Mouse (Mus musculus) heart, embryonic 14.5 days (tissue): ENCODE measurements around the gene Shroom1. TPM values are rescaled to one million over a fixed set of nuclear protein-coding genes. Genes with fewer than 3 reads are reported as not detected.

Experiments used
- ATAC-seq: fragments of 200-750 bp; cut with Nextera tagmentation; 2 replicates; pipeline ENCODE4 v1.8.0; 2017; ENCODE audit warnings: low read depth, moderate TSS enrichment; ENCODE audit not compliant: insufficient number of reproducible peaks, insufficient read depth, low FRiP score
- H3K27ac ChIP-seq, 2 experiments: fragments of 200-500 bp in 1 of 2; fragments of 300-500 bp in 1 of 2; sonication (generic) in 1 of 2; replicated peaks in 1 of 2; 2 replicates each; pipeline ENCODE4 v1.5.1; 2012 to 2014; ENCODE audit warnings: low read depth in 2 of 2, low read length in 2 of 2, control low read depth in 1 of 2, mild to moderate bottlenecking in 1 of 2, mixed read lengths in 1 of 2; ENCODE audit not compliant: control insufficient read depth in 1 of 2, insufficient read depth in 1 of 2
- H3K27me3 ChIP-seq: fragments of 300-500 bp; sonication (generic); 2 replicates; pipeline ENCODE4 v1.6.1; 2014; ENCODE audit warnings: mild to moderate bottlenecking, low read length, control low read depth; ENCODE audit not compliant: control insufficient read depth, insufficient read depth
- H3K36me3 ChIP-seq: fragments of 300-500 bp; sonication (generic); 2 replicates; pipeline ENCODE4 v1.6.1; 2014; ENCODE audit warnings: mild to moderate bottlenecking, control low read depth, low read length, mixed read lengths; ENCODE audit not compliant: control insufficient read depth, insufficient read depth
- H3K4me1 ChIP-seq, 2 experiments: fragments of 200-500 bp in 1 of 2; fragments of 300-500 bp in 1 of 2; sonication (generic) in 1 of 2; 2 replicates each; pipeline ENCODE4 v1.6.1; 2012 to 2014; ENCODE audit warnings: low read length in 2 of 2, control low read depth in 1 of 2, mixed read lengths in 1 of 2; ENCODE audit not compliant: control insufficient read depth in 2 of 2, insufficient read depth in 2 of 2
- H3K4me2 ChIP-seq: fragments of 300-500 bp; sonication (generic); 2 replicates; pipeline ENCODE4 v1.6.1; 2014; ENCODE audit warnings: mild to moderate bottlenecking, low read length
- H3K4me3 ChIP-seq, 2 experiments: fragments of 200-500 bp in 1 of 2; fragments of 300-500 bp in 1 of 2; sonication (generic) in 1 of 2; 2 replicates each; pipeline ENCODE4 v1.5.1; 2012 to 2014; ENCODE audit warnings: low read length in 2 of 2, mild to moderate bottlenecking in 2 of 2, control low read depth in 1 of 2, low read depth in 1 of 2, moderate library complexity in 1 of 2; ENCODE audit not compliant: control insufficient read depth in 1 of 2, insufficient read depth in 1 of 2
- H3K9ac ChIP-seq: fragments of 300-500 bp; sonication (generic); 2 replicates; pipeline ENCODE4 v1.6.1; 2014; ENCODE audit warnings: mild to moderate bottlenecking, low read length
- H3K9me3 ChIP-seq: fragments of 300-500 bp; sonication (generic); 2 replicates; pipeline ENCODE4 v1.6.1; 2016; ENCODE audit warnings: low read length, control low read depth; ENCODE audit not compliant: control insufficient read depth
- WGBS: fragments of 180-500 bp; shearing (Covaris S2); extraction: QIAGEN DNeasy Blood & Tissue Kit; methylation state at CpG from one replicate; pipeline ENCODE4 v1.1.7; 2014; 5-methylcytosine and 5-hydroxymethylcytosine counted together
- polyA plus RNA-seq: library from polyadenylated mRNA; unstranded; fragments of >200 nt; fragmentation: Nextera tagmentation; extraction: Ambion mirVana; gene quantifications from 2 replicates; pipeline ENCODE4 v1.2.1, GENCODE M21; 2014

The Shroom1 gene
- polyA plus RNA-seq, 1 experiment from 2014 or later, result 2.5 TPM

DNA sequence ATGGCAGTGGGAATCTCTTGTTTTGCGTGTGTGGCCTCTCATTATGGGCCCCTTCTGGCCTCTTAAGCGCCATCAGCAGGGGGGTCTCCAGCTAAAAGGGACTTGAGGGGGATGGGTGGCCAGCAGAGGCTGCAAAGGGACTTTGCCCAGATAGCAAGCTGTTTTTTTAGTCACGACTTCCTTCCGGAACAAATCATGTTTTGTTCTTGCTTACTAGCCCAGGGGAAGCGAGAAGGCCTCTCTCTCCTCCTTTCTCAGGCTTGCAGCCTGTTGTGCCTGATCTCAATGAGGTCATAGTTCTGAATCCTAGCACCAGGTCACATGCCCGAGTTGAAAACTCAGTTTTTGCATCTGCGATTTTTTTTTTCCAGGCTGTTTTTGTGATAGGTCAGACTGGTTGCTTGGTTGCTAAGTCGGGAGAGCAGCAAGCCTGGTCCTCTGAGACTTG is 35.0 kb downstream of the Shroom1 start:
- ATAC-seq, result no peak
- 0 out of 4 replicates have a peak overlapping the region, but pooled peaks of 1 of the 2 experiments have one; percentile 33 for H3K27ac ChIP-seq
- H3K36me3 ChIP-seq, result no peaks in the 10 kb centered on the region
- no peaks in the 10 kb centered on the region for H3K9me3 ChIP-seq
- H3K27me3 ChIP-seq, result peaks cover 8% of the 10 kb centered on the region; the same call in 1 of the 2 replicates
- 28% methylated on average over 8 of the region's 8 CpGs for WGBS
- H3K4me2 ChIP-seq, result no peak overlapping the region
- H3K9ac ChIP-seq, result no peak overlapping the region
- peaks cover 3 to 8% of the 10 kb centered on the region in 2 experiments; a peak in 1 of 4 replicates for H3K4me1 ChIP-seq
- H3K4me3 ChIP-seq, result no peak overlapping the region

DNA sequence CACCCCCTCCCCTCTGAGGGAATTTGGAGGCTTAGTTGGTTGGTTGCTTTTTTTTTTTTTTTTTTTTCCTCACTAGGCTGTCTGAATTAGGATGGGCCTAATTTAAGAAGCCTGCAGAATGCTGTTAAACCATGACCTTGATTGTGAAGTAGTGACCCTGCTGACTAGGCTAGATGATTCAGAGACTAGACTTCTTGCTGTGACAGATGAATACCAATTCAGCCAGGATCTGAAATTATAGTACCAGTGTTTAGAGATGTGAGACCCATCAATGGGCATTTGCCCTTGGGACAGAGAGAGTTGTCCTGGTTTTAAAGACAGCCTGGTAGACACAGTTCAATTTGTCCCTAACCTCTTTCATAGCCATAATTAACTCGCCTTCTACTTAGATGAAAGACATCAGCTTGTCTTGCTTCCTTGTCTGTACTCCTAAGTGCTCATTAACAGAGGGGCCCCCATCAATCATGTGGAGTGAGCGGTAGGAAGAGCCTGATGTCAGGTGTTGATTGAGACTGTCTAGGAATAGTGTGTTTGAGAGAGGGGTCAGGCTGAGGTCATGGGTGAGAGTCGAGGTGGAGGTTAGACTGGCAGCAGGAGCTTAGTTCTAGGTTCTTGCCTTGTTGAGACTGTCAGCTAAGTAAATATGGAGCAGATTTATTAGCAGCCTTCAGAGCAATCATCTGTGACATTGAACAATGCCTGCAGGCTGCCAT is 36.4 kb downstream of the Shroom1 start:
- WGBS, result 23% methylated on average over 3 of the region's 3 CpGs

DNA sequence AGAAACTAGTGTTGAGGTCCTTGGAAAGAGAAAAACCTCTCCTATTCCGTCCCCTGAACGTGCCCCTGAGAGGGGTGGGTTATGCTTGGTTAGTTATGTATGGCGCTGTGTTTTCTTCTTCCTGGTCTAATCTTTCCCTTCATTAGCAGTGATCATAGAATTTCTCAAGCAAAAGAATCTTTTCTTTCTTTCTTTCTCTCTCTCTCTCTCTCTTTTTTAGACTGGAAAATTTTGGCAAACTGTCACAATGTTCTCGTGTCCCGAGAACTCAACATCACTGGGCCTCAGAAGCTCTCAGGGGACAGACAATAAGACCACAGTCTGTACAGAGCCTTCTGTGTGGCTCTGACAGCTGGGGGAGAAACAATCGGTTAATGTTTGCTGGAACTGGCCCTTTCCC is 38.4 kb downstream of the Shroom1 start:
- Histone ChIP-seq H3K4me3 (no peak overlapping the region), H3K4me1 (peaks cover 0 to 5% of the 10 kb centered on the region in 2 experiments; a peak in 1 of 4 replicates), H3K9ac (no peak overlapping the region), H3K27me3 (no peaks in the 10 kb centered on the region), H3K36me3 (no peaks in the 10 kb centered on the region), H3K4me2 (no peak overlapping the region), H3K9me3 (no peaks in the 10 kb centered on the region), H3K27ac (no peak overlapping the region)
- 74% methylated on average over 6 of the region's 6 CpGs for WGBS
- no peak for ATAC-seq

More for the DNA sequence above, 36.4 kb downstream of the Shroom1 start:
- H3K4me2 ChIP-seq, result no peak overlapping the region
- H3K27ac ChIP-seq, result no peak overlapping the region
- no peak overlapping the region for H3K9ac ChIP-seq
- no peaks in the 10 kb centered on the region for H3K36me3 ChIP-seq
- no peaks in the 10 kb centered on the region for H3K27me3 ChIP-seq
- ATAC-seq, result no peak
- no peak overlapping the region for H3K4me3 ChIP-seq
- no peaks in the 10 kb centered on the region for H3K9me3 ChIP-seq
- peaks cover 0 to 5% of the 10 kb centered on the region in 2 experiments; a peak in 1 of 4 replicates for H3K4me1 ChIP-seq

DNA sequence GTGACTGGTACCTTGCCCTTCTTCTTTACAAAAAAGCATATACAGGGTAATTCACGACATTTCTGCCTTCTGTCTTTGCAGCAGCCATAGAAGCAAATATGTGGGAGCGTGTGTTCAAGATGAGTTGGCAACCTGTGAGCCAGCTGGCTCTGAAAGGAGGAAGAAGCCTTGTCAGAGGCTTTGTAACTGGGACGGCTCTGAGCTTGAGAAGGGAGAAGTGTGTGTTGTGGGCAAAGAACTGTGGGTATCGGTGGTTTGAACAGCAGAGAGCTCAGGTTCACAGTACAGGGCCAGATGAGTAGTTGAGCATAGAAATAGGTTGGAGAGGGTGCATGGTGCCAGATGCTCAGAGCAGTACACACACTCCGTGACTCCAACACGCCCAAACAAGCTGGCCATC is 39.9 kb downstream of the Shroom1 start:
- Histone ChIP-seq H3K27ac (no peak overlapping the region), H3K4me1 (peaks cover 4 to 7% of the 10 kb centered on the region in 2 experiments; a peak in 2 of 4 replicates), H3K9ac (no peak overlapping the region), H3K36me3 (no peaks in the 10 kb centered on the region), H3K27me3 (no peaks in the 10 kb centered on the region), H3K9me3 (no peaks in the 10 kb centered on the region), H3K4me2 (no peak overlapping the region), H3K4me3 (no peak overlapping the region)
- no peak for ATAC-seq
- 77% methylated on average over 6 of the region's 6 CpGs for WGBS

DNA sequence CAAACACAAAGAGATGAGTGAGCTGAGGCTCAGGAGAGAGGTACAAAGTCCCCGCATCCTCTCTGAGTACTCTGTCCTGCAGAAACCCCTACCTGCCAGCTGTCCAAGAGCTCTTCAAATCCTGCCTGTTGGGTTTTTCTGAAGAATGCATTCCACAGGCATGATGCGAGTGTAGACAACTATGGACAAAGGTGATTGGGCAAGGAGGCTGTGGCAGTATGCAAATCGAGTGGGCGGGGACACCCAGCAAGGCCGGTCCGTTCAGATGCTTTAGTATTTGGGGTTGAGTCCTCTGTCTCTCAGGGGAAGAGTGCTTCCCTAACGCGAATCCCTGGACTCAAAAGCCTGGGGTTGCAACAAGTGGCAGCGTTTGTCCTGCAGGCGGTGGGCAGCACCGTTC is 43.6 kb downstream of the Shroom1 start:
- H3K36me3 ChIP-seq, result no peaks in the 10 kb centered on the region
- no peaks in the 10 kb centered on the region for H3K9me3 ChIP-seq
- H3K4me3 ChIP-seq, result no peak overlapping the region
- peak overlapping the region; percentile 52 for H3K4me2 ChIP-seq
- no peak overlapping the region for H3K9ac ChIP-seq
- ATAC-seq, result no peak
- WGBS, result 8% methylated on average over 11 of the region's 11 CpGs
- H3K27me3 ChIP-seq, result no peaks in the 10 kb centered on the region
- peaks cover 4 to 5% of the 10 kb centered on the region in 2 experiments; a peak in 2 of 4 replicates for H3K4me1 ChIP-seq
- no peak overlapping the region for H3K27ac ChIP-seq

DNA sequence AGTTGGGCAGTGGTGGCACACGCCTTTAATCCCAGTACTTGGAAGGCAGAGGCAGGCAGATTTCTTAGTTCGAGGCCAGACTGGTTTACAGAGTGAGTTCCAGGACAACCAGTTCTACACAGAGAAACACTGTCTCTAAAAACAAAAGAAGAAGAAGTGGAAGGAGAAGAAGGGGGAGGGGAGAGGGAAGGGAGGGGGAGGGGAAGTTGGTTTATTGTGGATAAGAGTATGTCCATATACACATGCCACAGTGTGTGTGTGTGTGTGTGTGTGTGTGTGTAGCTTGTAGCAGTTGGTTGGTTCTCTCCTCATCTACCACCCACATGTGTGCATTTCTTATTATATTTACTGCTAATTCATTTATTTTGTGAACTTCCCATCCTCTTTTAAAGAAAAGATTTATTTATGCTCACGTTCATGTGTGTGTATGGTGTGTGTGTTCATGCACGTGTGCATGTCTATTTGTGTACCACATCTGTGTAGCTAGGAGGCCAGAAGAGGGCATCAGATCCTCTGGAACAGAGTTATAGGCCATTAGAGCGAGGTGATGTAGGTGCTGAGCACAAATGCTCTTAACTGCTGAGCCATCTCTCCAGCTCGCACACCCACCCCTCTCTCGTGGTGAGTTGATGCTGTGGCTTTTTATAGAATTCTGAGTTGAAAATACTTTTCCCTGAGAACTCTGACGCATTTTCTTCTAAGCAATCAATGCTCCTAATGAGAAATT is 45.2 kb downstream of the Shroom1 start:
- no peaks in the 10 kb centered on the region for H3K36me3 ChIP-seq
- H3K4me1 ChIP-seq, result peaks cover 4 to 5% of the 10 kb centered on the region in 2 experiments; a peak in 2 of 4 replicates
- H3K4me2 ChIP-seq, result no peak overlapping the region
- 67% methylated on average over 8 of the region's 8 CpGs for WGBS
- H3K27me3 ChIP-seq, result no peaks in the 10 kb centered on the region
- no peak for ATAC-seq
- no peak overlapping the region for H3K9ac ChIP-seq
- H3K27ac ChIP-seq, result no peak overlapping the region
- no peak overlapping the region for H3K4me3 ChIP-seq
- H3K9me3 ChIP-seq, result no peaks in the 10 kb centered on the region

DNA sequence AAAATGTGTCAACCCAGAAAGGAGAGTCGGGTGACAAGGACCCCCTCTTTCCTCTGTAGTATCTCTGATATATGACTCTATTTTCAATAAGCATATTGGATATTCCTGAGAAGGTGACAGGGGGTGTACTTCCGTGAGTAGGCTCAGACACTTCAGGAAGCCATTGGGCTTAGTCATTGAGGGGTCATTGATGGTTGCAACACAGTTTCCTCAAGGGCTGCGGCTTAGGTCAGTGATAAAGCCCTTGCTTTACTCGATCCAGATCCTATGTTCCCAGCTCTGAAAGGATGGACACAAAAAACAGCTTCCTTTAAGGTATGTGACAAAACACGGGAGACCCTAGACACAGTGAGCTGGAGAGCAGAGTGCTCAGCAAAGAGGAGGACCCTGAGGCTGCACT is 46.7 kb downstream of the Shroom1 start:
- no peaks in the 10 kb centered on the region for H3K36me3 ChIP-seq
- peaks cover 4 to 5% of the 10 kb centered on the region in 2 experiments; a peak in 2 of 4 replicates for H3K4me1 ChIP-seq
- H3K9me3 ChIP-seq, result no peaks in the 10 kb centered on the region
- H3K27ac ChIP-seq, result no peak overlapping the region
- no peak overlapping the region for H3K4me2 ChIP-seq
- no peak overlapping the region for H3K9ac ChIP-seq
- H3K27me3 ChIP-seq, result no peaks in the 10 kb centered on the region
- WGBS, result 64% methylated on average over 5 of the region's 5 CpGs
- H3K4me3 ChIP-seq, result no peak overlapping the region
- ATAC-seq, result no peak
